In the genomic region with DNA sequence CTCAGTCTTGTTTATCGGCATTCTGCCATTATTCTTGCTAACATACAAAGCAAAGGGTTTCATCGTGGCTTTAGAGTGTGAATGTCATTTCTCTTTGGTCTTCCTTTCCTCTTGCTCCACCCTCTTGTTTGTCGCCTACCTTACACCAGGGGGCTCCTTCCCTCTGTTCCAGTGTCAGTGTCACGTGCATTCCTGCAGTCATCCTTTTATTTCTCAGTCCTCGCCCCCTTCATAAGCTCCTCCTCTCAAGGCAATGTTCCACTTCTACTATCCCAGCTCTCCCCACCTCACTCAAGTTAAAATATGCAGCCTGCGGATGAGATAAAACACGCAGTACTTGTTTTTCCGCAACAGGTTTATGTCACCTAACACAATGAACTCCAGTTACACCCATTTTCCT, we compare ENCODE assay signal across 10 mouse cellular contexts.
DNase-seq lines count a peak whose midpoint lies in the region; ATAC-seq and TF ChIP-seq lines count a peak whose summit lies in the region.
"Had no signal": no experiment of that assay in that cellular context is flagged by ENCODE, and none has a peak within 500 bp of the region (broad histone marks: within the 10 kb centered on the region; RNA-seq: fewer than 3 reads in every experiment).

No protein-coding gene starts in this region.

- no peaks in the 10 kb centered on the region for H3K27me3 ChIP-seq in kidney, adult 2 months (replicated peaks; ENCODE audit: control insufficient read depth, insufficient read depth, low read length)
- peaks cover 7% of the 10 kb centered on the region; the same call in 1 of the 2 replicates for H3K27me3 ChIP-seq in forebrain, embryonic 13.5 days
- H3K27me3 ChIP-seq in stomach, postnatal 0 days (ENCODE audit: control insufficient read depth, insufficient read depth, low read length): no peaks in the 10 kb centered on the region

- no peaks in the 10 kb centered on the region for H3K9me3 ChIP-seq in forebrain, embryonic 13.5 days (replicated peaks)
- no peaks in the 10 kb centered on the region for H3K9me3 ChIP-seq in stomach, postnatal 0 days (ENCODE audit: control insufficient read depth, low read length)

- peak; percentile 51; the same call in 1 of the 2 replicates for ATAC-seq in forebrain, embryonic 13.5 days
- ATAC-seq in stomach, postnatal 0 days (ENCODE audit: low FRiP score, low TSS enrichment): no peak

- WGBS in kidney, adult 2 months: 42% methylated on average over 8 of the region's 8 CpGs
- WGBS in forebrain, embryonic 13.5 days: 21% methylated on average over 8 of the region's 8 CpGs
- 39% methylated on average over 8 of the region's 8 CpGs for WGBS in stomach, postnatal 0 days

- DNase-seq in kidney, adult 2 months: peak; percentile 13
- DNase-seq in kidney, adult 18-20 months: no peak
- peak; percentile 36 for DNase-seq in testis, postnatal 10 days (ENCODE audit: low spot score)
- no peak for DNase-seq in testis, postnatal 14 days (ENCODE audit: low spot score)
- no peak for DNase-seq in stomach, postnatal 0 days (ENCODE audit: low spot score)
- DNase-seq in spleen, adult 12 weeks (ENCODE audit: low spot score): no peak
- no peak for DNase-seq in adrenal gland, postnatal 14 days
- DNase-seq: cerebellum, adult 9-10 months; gastrocnemius, postnatal 36 days had no signal

- H3K36me3 ChIP-seq in kidney, adult 2 months (ENCODE audit: control insufficient read depth, insufficient read depth, low read length): no peaks in the 10 kb centered on the region
- H3K36me3 ChIP-seq in forebrain, embryonic 13.5 days (ENCODE audit: poor library complexity, severe bottlenecking): no peaks in the 10 kb centered on the region
- H3K36me3 ChIP-seq in stomach, postnatal 0 days (ENCODE audit: control insufficient read depth, insufficient read depth, low read length): no peaks in the 10 kb centered on the region

- H3K27ac ChIP-seq in kidney, adult 2 months (ENCODE audit: insufficient read depth, low read depth, low read length): no peak overlapping the region
- no peak overlapping the region for H3K27ac ChIP-seq in forebrain, embryonic 13.5 days
- H3K27ac ChIP-seq in stomach, postnatal 0 days (replicated peaks): no peak overlapping the region

- H3K4me3 ChIP-seq in kidney, adult 2 months (ENCODE audit: insufficient read depth, low read depth, low read length): no peak overlapping the region
- H3K4me3 ChIP-seq in forebrain, embryonic 13.5 days: no peak overlapping the region
- no peak overlapping the region for H3K4me3 ChIP-seq in stomach, postnatal 0 days (ENCODE audit: low read depth, low read length)

- no peak overlapping the region for H3K9ac ChIP-seq in forebrain, embryonic 13.5 days
- no peak overlapping the region for H3K9ac ChIP-seq in stomach, postnatal 0 days (ENCODE audit: low read length)

- no peak for TF ChIP-seq EP300 in stomach, postnatal 0 days (optimal IDR thresholded peaks at IDR 0.05)

- H3K4me2 ChIP-seq in forebrain, embryonic 13.5 days: no peak overlapping the region
- H3K4me2 ChIP-seq in stomach, postnatal 0 days (replicated peaks; ENCODE audit: low read depth): no peak overlapping the region

- peak; percentile 51 for TF ChIP-seq CTCF in kidney, adult 2 months (conservative IDR thresholded peaks at IDR 0.05; ENCODE audit: insufficient read depth, insufficient read length, low read depth, low read length)
- peak; percentile 46 for TF ChIP-seq CTCF in stomach, postnatal 0 days (IDR thresholded peaks at IDR 0.05; ENCODE audit: low read depth)

- no peaks in the 10 kb centered on the region for H3K4me1 ChIP-seq in kidney, adult 2 months (ENCODE audit: control insufficient read depth, insufficient read depth, low read length)
- H3K4me1 ChIP-seq in forebrain, embryonic 13.5 days: peaks cover 12% of the 10 kb centered on the region
- no peaks in the 10 kb centered on the region for H3K4me1 ChIP-seq in stomach, postnatal 0 days (replicated peaks; ENCODE audit: control insufficient read depth, insufficient read depth)

- no peak for TF ChIP-seq POLR2A in kidney, adult 2 months (IDR thresholded peaks at IDR 0.05; ENCODE audit: low read depth, low read length)

Comparison
In these comparisons a context has a peak if more than half of its experiments do, and no peak if none do; other contexts are left out.
1. DNase-seq: peak in kidney, adult 2 months (single experiment) and testis, postnatal 10 days (single experiment); none in kidney, adult 18-20 months (single experiment), testis, postnatal 14 days (single experiment), stomach, postnatal 0 days (single experiment), spleen, adult 12 weeks (single experiment) and adrenal gland, postnatal 14 days (single experiment).